Mouse (Mus musculus) central nervous system, embryonic 14 days (tissue): ENCODE data around the gene Mmp15. TPM values are rescaled to one million over a fixed set of nuclear protein-coding genes. Genes with fewer than 3 reads are reported as not detected.

Experiments
- polyA plus RNA-seq: library from polyadenylated mRNA; depleted of rRNA; stranded (reverse); fragments of >200 nt; gene quantifications from 2 replicates; pipeline ENCODE4 v1.2.3, GENCODE M21; 2012; rRNA removed

The Mmp15 gene
- polyA plus RNA-seq, result 19.4 and 22.6 TPM in 2 replicates

GRCm38 (mm10) chr8:95352151-95352870 is at the start of gene Mmp15:
TSS of gene Mmp15 (plus strand) at chr8:95352268.

DNA sequence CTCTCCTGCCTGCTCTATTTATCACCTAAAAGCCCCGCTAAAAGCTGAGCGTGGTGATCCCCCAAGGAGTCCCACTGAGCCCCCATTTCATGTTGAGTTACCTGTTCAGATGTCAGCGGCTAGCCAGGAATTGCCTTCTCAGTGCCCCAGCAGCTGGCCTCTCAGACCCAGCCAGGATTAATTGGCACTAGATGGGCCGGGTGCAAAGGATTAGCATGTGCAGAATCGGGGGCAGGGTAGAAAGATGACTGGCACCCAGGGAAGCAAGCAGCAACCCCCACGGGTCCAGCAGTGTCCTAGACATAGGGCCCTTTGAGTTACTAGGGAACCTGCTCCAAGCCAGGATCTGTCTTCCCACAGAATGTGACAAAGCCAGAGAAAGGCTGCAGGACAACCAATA is 45.6 kb upstream of the Mmp15 start, which contains the start of gene Cngb1:
Gene Cngb1 (minus strand): TSS at position 155 of the 400 bp plus-strand sequence.

GRCm38 (mm10) chr8:95310342-95310970 is 41.6 kb upstream of the Mmp15 start, which contains the start of gene Tepp:
TSS of gene Tepp (plus strand) at chr8:95310566.

DNA sequence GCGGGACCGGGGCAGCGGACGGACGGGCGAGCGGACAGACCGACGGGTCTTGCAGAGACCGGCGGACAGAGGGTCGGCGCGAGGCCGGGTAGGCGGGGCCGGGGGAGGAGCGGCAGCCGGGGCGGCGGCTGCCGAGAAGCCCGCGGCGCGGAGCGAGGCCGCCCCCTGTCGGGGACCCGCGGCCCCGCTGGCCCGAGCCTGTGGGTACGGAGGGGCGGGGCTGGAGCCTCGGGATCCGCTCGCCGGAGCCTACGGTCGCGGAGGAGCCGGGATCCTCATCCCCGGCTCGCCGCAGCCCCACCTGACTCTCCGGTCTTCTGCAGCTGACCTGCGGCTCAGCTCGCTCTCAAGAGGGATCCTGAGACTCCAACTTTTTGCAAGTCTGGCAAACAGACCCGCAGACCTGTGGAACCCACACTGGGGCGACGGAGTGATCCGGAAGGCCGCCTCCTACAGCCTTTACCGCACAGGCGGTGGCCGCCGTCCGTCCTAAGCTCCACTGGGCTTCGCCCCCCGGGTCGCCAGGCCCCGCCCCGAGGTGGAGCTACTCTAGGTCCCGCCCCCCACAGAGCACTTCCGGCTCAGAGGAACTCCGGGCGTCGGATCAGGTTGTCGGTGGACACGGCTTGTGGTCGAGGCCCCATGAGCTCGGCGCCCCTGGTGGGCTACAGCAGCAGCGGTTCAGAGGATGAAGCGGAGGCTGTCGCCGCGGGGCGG is 20.2 kb upstream of the Mmp15 start, which contains the start of the genes Zfp319 and Usb1:
Gene Zfp319 (minus strand): TSS at position 231 of the 717 bp plus-strand sequence.
Gene Usb1 (plus strand): TSS at position 565 of the 717 bp plus-strand sequence.

Other genes with a start within 250 kb of the Mmp15 start
- gene Kifc3, start 149.5 kb upstream of the Mmp15 start, polyA plus RNA-seq, result 25.3 and 28.3 TPM in 2 replicates
- 0.45 and 0.75 TPM in 2 replicates for gene Cngb1, start 45.7 kb upstream of the Mmp15 start, polyA plus RNA-seq
- gene Tepp, start 41.7 kb upstream of the Mmp15 start, polyA plus RNA-seq, result 1.4 and 1.7 TPM in 2 replicates
- 20.8 and 22.2 TPM in 2 replicates for gene Zfp319, start 20.3 kb upstream of the Mmp15 start, polyA plus RNA-seq
- 41.7 and 43.9 TPM in 2 replicates for gene Usb1, start 20.0 kb upstream of the Mmp15 start, polyA plus RNA-seq
- gene Cfap20, start 82.6 kb downstream of the Mmp15 start, polyA plus RNA-seq, result 132 and 138 TPM in 2 replicates
- gene Csnk2a2, start 137.8 kb downstream of the Mmp15 start, polyA plus RNA-seq, result 49.8 TPM in 2 replicates
- 0.95 and 1.5 TPM in 2 replicates for gene Ccdc113, start 181.8 kb downstream of the Mmp15 start, polyA plus RNA-seq
- not detected in 2 replicates for gene Prss54, start 224.1 kb downstream of the Mmp15 start, polyA plus RNA-seq